Mouse (Mus musculus) megakaryocyte, embryonic 14.5 days (primary cell): ENCODE data around the gene Fadd.

ENCODE experiments used
- FLI1 ChIP-seq: IDR thresholded peaks from 2 replicates; pipeline ENCODE4 v1.6.1; 2012; ENCODE audit warnings: low read length, inconsistent platforms, mixed read lengths
- GATA1 ChIP-seq: IDR thresholded peaks from 3 replicates; pipeline ENCODE4 v1.6.1; 2012; ENCODE audit warnings: mixed read lengths, low read length, inconsistent platforms, borderline replicate concordance

- TF ChIP-seq GATA1: no peak
- no peak for TF ChIP-seq FLI1
These were observed 29.3 kb upstream of the Fadd start for GRCm38 (mm10) chr7:144611595-144611994.
